Comparison of ENCODE assay signal across 15 mouse cellular contexts in genomic region chr10:62517511-62517910, GRCm38 (mm10).
"Had no signal": no experiment of that assay in that cellular context is flagged by ENCODE, and none has a peak within 500 bp of the region (broad histone marks: within the 10 kb centered on the region; RNA-seq: fewer than 3 reads in every experiment).

No protein-coding gene starts in this region.

- DNase-seq: kidney, adult 2 months; kidney, postnatal 14 days; lung, postnatal 10 days; retina, postnatal 1 day; right cerebral cortex, postnatal 4 days; spleen, adult 18-20 months; thymus, postnatal 36 days had no signal

- H3K4me1 ChIP-seq: kidney, embryonic 15.5 days; limb, embryonic 10.5 days; midbrain, embryonic 15.5 days; neural tube, embryonic 13.5 days had no signal

- H3K27me3 ChIP-seq: kidney, embryonic 15.5 days; liver, embryonic 12.5 days; megakaryocyte, embryonic 14.5 days; midbrain, embryonic 15.5 days; neural tube, embryonic 13.5 days had no signal

- ATAC-seq: intestine, embryonic 16.5 days; liver, embryonic 12.5 days; midbrain, embryonic 15.5 days had no signal

- H3K9ac ChIP-seq: kidney, embryonic 15.5 days; liver, embryonic 12.5 days; midbrain, embryonic 15.5 days; neural tube, embryonic 13.5 days had no signal

- H3K36me3 ChIP-seq: kidney, embryonic 15.5 days; limb, embryonic 10.5 days; liver, embryonic 12.5 days; midbrain, embryonic 15.5 days; neural tube, embryonic 13.5 days had no signal

- H3K27ac ChIP-seq: kidney, embryonic 15.5 days; left cerebral cortex, adult 2 months; limb, embryonic 10.5 days; liver, embryonic 12.5 days; midbrain, embryonic 15.5 days; neural tube, embryonic 13.5 days had no signal

- H3K4me3 ChIP-seq: kidney, embryonic 15.5 days; left cerebral cortex, adult 2 months; limb, embryonic 10.5 days; liver, embryonic 12.5 days; midbrain, embryonic 15.5 days; neural tube, embryonic 13.5 days had no signal
